Mouse (Mus musculus): ENCODE results near the gene Pxylp1. TPM values are rescaled to one million over a fixed set of nuclear protein-coding genes. Genes with fewer than 3 reads are reported as not detected.
A peak's percentile ranks its signal among the peaks of the same experiment; 100 is the strongest.

Gene Pxylp1
- polyA plus RNA-seq, 1 experiment, result 1.9 TPM

- Histone ChIP-seq H3K27ac (ENCODE audit: insufficient read depth, low read depth, low read length) (no peak overlapping the region), H3K4me3 (ENCODE audit: insufficient read depth, low read length) (no peak overlapping the region), H3K4me1 (ENCODE audit: control insufficient read depth, insufficient read depth, low read length) (peaks cover 3% of the 10 kb centered on the region; the same call in 1 of the 2 replicates)
- no peak for TF ChIP-seq POLR2A (IDR thresholded peaks at IDR 0.05; ENCODE audit: borderline replicate concordance, low read depth, low read length)
- no peak for TF ChIP-seq CTCF (IDR thresholded peaks at IDR 0.05; ENCODE audit: low read depth, low read length)
Measured at GRCm38 (mm10) chr9:96891341-96892330, 833 bp downstream of the Pxylp1 start.

- Histone ChIP-seq H3K4me3 (ENCODE audit: insufficient read depth, low read length) (no peak overlapping the region), H3K27ac (ENCODE audit: insufficient read depth, low read depth, low read length) (no peak overlapping the region), H3K4me1 (ENCODE audit: control insufficient read depth, insufficient read depth, low read length) (no peaks in the 10 kb centered on the region)
- TF ChIP-seq POLR2A (IDR thresholded peaks at IDR 0.05; ENCODE audit: borderline replicate concordance, low read depth, low read length) (no peak), CTCF (IDR thresholded peaks at IDR 0.05; ENCODE audit: low read depth, low read length) (no peak)
Measured at GRCm38 (mm10) chr9:96890756-96891155, 1.7 kb downstream of the Pxylp1 start.

GRCm38 (mm10) chr9:96890266-96890665 is 2.2 kb downstream of the Pxylp1 start:
- Histone ChIP-seq H3K27ac (ENCODE audit: insufficient read depth, low read depth, low read length) (no peak overlapping the region), H3K4me3 (ENCODE audit: insufficient read depth, low read length) (no peak overlapping the region), H3K4me1 (ENCODE audit: control insufficient read depth, insufficient read depth, low read length) (no peaks in the 10 kb centered on the region)
- no peak for TF ChIP-seq CTCF (IDR thresholded peaks at IDR 0.05; ENCODE audit: low read depth, low read length)
- TF ChIP-seq POLR2A (IDR thresholded peaks at IDR 0.05; ENCODE audit: borderline replicate concordance, low read depth, low read length), result no peak

DNA sequence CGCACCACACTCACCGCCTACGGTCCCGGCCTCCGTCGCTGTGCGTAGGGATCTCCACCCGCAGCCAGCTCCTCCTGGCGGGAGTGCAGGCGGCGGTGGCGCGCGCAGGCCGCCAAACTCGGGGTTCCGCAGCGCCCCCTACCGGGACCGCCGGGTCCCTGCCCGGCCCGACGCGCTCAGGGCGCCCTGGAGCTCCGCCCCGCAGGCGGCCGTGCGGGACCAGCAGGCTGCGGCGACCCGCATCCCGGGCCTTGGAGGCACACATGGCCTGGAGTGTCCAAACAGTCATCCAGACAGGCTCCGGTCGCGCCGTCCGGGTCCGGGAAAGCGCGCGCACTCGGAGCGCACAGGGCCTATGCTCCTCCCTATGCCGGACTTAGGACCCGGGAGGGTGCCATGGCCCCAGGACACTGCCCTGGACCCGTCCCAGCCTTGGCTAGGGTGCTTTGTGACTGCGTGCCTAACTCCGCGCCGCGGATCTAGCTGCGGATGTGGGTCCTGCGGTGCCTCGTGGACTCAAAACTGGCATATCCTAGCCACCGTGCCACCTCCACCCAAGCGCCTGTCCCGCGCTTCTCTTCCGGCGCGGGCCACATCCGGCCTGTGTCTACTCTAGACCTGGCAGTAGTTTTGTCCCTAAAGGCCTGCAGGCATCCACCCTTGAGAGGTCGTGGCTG is 3.0 kb downstream of the Pxylp1 start:
- TF ChIP-seq CTCF (IDR thresholded peaks at IDR 0.05; ENCODE audit: low read depth, low read length), result peak; percentile 59; the same call in 1 of the 2 replicates
- TF ChIP-seq POLR2A (IDR thresholded peaks at IDR 0.05; ENCODE audit: borderline replicate concordance, low read depth, low read length), result no peak
- H3K4me3 ChIP-seq (ENCODE audit: insufficient read depth, low read length), result peak overlapping the region; percentile 72
- no peak overlapping the region for H3K27ac ChIP-seq (ENCODE audit: insufficient read depth, low read depth, low read length)
- no peaks in the 10 kb centered on the region for H3K4me1 ChIP-seq (ENCODE audit: control insufficient read depth, insufficient read depth, low read length)

- Histone ChIP-seq H3K27ac (ENCODE audit: insufficient read depth, low read depth, low read length) (no peak overlapping the region), H3K4me1 (ENCODE audit: control insufficient read depth, insufficient read depth, low read length) (no peaks in the 10 kb centered on the region), H3K4me3 (ENCODE audit: insufficient read depth, low read length) (peak overlapping the region; percentile 72)
- TF ChIP-seq CTCF (IDR thresholded peaks at IDR 0.05; ENCODE audit: low read depth, low read length) (no peak), POLR2A (IDR thresholded peaks at IDR 0.05; ENCODE audit: borderline replicate concordance, low read depth, low read length) (no peak)
Measured at GRCm38 (mm10) chr9:96888742-96889344, 3.6 kb downstream of the Pxylp1 start.

DNA sequence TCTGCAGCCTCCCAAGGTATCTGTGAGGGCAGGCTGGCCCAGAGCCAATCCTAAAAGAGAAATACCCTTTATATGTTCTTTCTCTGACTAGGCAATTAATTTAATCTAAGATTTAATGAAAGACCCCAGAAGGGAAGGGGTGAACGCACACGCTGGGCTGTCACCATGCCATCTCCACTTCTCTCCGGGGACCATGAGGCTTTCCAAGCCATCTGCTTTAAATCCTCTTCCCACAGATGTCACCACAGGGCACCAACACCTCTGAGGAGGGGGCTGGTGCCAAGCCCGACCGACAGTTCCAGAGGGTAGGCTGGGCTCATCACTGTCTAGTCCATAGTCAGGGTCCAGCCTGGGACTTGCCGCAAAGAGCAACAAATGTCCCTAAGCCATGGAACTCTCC is 4.5 kb downstream of the Pxylp1 start:
- no peak for TF ChIP-seq CTCF (IDR thresholded peaks at IDR 0.05; ENCODE audit: low read depth, low read length)
- no peak for TF ChIP-seq POLR2A (IDR thresholded peaks at IDR 0.05; ENCODE audit: borderline replicate concordance, low read depth, low read length)
- Histone ChIP-seq H3K4me3 (ENCODE audit: insufficient read depth, low read length) (no peak overlapping the region), H3K27ac (ENCODE audit: insufficient read depth, low read depth, low read length) (no peak overlapping the region), H3K4me1 (ENCODE audit: control insufficient read depth, insufficient read depth, low read length) (no peaks in the 10 kb centered on the region)

DNA sequence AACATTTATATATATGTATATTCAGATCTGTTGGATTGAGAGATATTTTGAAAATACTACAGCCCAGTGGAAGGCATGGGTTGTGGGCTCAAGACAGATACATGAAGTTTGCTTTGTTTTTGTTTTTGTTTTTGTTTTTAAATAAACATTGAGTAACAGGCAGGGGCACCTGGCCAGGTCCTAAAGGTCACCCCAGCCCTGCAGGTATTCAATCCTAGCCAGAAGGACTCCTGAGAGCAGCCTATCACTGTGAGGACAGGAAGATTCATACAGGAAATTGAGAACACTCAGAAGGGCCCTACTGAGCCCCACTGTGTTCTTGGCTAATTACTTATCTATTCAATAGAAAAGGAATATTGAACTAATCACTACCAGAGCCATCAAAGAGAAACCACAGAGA is 5.0 kb downstream of the Pxylp1 start:
- TF ChIP-seq POLR2A (IDR thresholded peaks at IDR 0.05; ENCODE audit: borderline replicate concordance, low read depth, low read length), result no peak
- no peak for TF ChIP-seq CTCF (IDR thresholded peaks at IDR 0.05; ENCODE audit: low read depth, low read length)
- Histone ChIP-seq H3K4me1 (ENCODE audit: control insufficient read depth, insufficient read depth, low read length) (no peaks in the 10 kb centered on the region), H3K4me3 (ENCODE audit: insufficient read depth, low read length) (no peak overlapping the region), H3K27ac (ENCODE audit: insufficient read depth, low read depth, low read length) (no peak overlapping the region)

GRCm38 (mm10) chr9:96885781-96886180 is 6.7 kb downstream of the Pxylp1 start:
- Histone ChIP-seq H3K27ac (ENCODE audit: insufficient read depth, low read depth, low read length) (no peak overlapping the region), H3K4me1 (ENCODE audit: control insufficient read depth, insufficient read depth, low read length) (no peaks in the 10 kb centered on the region), H3K4me3 (ENCODE audit: insufficient read depth, low read length) (no peak overlapping the region)
- TF ChIP-seq POLR2A (IDR thresholded peaks at IDR 0.05; ENCODE audit: borderline replicate concordance, low read depth, low read length) (no peak), CTCF (IDR thresholded peaks at IDR 0.05; ENCODE audit: low read depth, low read length) (peak; percentile 30; the same call in 1 of the 2 replicates)

GRCm38 (mm10) chr9:96882496-96883265 is 9.8 kb downstream of the Pxylp1 start:
- no peak overlapping the region for H3K27ac ChIP-seq (ENCODE audit: insufficient read depth, low read depth, low read length)
- H3K4me3 ChIP-seq (ENCODE audit: insufficient read depth, low read length), result no peak overlapping the region
- no peaks in the 10 kb centered on the region for H3K4me1 ChIP-seq (ENCODE audit: control insufficient read depth, insufficient read depth, low read length)
- TF ChIP-seq CTCF (IDR thresholded peaks at IDR 0.05; ENCODE audit: low read depth, low read length), result no peak
- no peak for TF ChIP-seq POLR2A (IDR thresholded peaks at IDR 0.05; ENCODE audit: borderline replicate concordance, low read depth, low read length)

Data from bone marrow macrophage, adult 2 months (primary cell).